Mouse (Mus musculus): Measurements from ENCODE around the gene Hoxb6. TPM values are rescaled to one million over a fixed set of nuclear protein-coding genes. Genes with fewer than 3 reads are reported as not detected.
A peak's percentile ranks its signal among the peaks of the same experiment; 100 is the strongest.

The Hoxb6 gene
- total and polyA plus RNA-seq, 2 experiments, result 0.15 TPM; not detected in 1

DNA sequence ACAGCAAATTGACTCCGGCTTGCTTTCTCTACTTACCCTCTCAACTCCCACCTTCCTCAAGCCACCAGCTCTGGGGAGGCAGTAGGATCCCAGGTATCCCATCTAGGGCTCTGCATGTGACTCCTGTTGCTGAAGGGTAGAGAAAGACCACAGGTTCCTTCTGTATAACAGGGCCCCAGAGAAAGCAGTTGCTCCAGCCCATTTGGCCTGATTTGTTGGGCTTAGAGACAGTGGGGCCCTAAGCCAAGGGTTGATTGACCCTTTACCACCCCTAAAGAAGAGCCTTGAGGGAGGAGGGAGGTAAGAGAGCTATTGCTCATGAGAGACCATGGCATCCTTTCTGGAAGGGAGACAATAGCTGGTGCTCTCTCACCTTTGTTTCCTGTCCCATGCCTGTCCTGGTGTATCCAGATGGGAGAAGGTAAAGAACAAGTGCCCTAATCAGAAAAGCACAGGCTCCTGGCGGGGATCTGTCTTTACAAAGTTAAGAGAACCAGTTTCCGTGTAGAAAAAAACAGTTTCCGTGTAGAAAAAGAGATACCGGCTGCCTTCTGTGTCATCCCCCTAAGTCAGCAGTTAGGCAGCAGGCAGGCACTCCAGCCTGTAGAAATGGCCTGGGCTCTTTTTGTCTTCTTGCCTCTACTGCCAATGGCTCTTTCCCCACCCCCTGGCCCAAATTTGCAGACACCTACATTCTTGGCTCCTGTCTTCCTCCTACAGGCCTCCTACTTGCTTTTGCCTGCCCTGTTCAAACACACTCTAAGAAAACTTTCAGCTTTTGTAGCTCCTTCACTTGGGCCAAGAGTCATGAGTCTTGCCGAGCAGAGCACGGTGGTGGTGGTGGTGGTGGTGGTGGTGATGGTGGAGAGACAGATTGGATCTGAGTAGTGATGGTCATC lies 46.9 kb downstream of the Hoxb6 start:
- no peak for DNase-seq (ENCODE audit: extremely low read depth, low read depth, low spot score)
- WGBS, result 25% methylated on average over 7 of the region's 7 CpGs
- Histone ChIP-seq H3K36me3 (ENCODE audit: control insufficient read depth, insufficient read depth, low read length) (no peaks in the 10 kb centered on the region), H3K4me1 (ENCODE audit: control insufficient read depth, insufficient read depth, low read length) (0 out of 2 replicates have a peak, but pooled peaks cover 1% of the 10 kb centered on the region), H3K79me2 (ENCODE audit: control insufficient read depth, insufficient read depth, low read length) (no peaks in the 10 kb centered on the region), H3K4me3 (ENCODE audit: insufficient read depth, low read depth, low read length) (no peak overlapping the region), H3K27ac (replicated peaks; ENCODE audit: insufficient read depth, low read depth, low read length) (peak overlapping the region; percentile 42), H3K9ac (ENCODE audit: low read depth, low read length) (no peak overlapping the region), H3K27me3 (ENCODE audit: control insufficient read depth, insufficient read depth, low read length) (peaks cover 7% of the 10 kb centered on the region)
- no peak for TF ChIP-seq POLR2A (IDR thresholded peaks at IDR 0.05; ENCODE audit: extremely low read depth, insufficient read depth, low read length)
- no peak for TF ChIP-seq CTCF (IDR thresholded peaks at IDR 0.05; ENCODE audit: low read depth, low read length)

DNA sequence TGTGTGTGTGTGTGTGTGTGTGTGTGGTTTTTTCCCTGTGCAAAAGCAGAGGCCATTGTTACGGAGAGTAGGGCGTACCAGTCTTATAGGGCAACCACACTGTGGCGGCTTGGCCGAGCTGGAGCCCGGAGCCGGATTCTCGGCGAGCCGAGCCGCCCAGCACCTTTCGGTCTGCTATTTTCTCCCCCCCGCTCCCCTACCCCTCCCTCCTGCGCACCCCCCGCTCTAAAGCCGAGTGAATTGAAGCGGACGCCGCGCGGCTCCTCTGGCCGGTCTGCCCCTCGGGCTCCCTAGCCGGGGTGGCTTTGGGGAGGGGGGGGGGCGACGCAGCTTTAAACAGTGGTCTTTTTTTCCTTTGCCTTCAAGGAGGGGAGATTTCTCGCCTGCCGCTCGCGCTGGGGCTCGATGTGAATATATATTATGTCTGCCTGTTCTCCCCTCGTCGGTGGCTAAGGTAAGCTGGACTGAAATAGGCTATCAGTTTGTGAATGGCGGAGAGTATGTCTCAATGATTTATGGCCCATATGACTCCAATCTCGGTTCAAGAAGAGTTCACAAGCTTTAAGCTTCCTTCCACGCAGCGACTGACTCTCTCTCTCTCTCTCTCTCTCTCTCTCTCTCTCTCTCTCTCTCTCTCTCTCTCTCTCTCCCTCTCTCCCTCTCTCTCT lies 48.6 kb downstream of the Hoxb6 start:
- Histone ChIP-seq H3K27ac (replicated peaks; ENCODE audit: insufficient read depth, low read depth, low read length) (peak overlapping the region; percentile 64), H3K27me3 (ENCODE audit: control insufficient read depth, insufficient read depth, low read length) (peaks cover 18% of the 10 kb centered on the region), H3K4me3 (ENCODE audit: insufficient read depth, low read depth, low read length) (peak overlapping the region; percentile 49), H3K36me3 (ENCODE audit: control insufficient read depth, insufficient read depth, low read length) (no peaks in the 10 kb centered on the region), H3K9ac (ENCODE audit: low read depth, low read length) (peak overlapping the region; percentile 50), H3K4me1 (ENCODE audit: control insufficient read depth, insufficient read depth, low read length) (no peaks in the 10 kb centered on the region), H3K79me2 (ENCODE audit: control insufficient read depth, insufficient read depth, low read length) (no peaks in the 10 kb centered on the region)
- no peak for DNase-seq (ENCODE audit: extremely low read depth, low read depth, low spot score)
- WGBS, result 6% methylated on average over 36 of the region's 36 CpGs
- TF ChIP-seq CTCF (IDR thresholded peaks at IDR 0.05; ENCODE audit: low read depth, low read length) (no peak), POLR2A (IDR thresholded peaks at IDR 0.05; ENCODE audit: extremely low read depth, insufficient read depth, low read length) (no peak)

DNA sequence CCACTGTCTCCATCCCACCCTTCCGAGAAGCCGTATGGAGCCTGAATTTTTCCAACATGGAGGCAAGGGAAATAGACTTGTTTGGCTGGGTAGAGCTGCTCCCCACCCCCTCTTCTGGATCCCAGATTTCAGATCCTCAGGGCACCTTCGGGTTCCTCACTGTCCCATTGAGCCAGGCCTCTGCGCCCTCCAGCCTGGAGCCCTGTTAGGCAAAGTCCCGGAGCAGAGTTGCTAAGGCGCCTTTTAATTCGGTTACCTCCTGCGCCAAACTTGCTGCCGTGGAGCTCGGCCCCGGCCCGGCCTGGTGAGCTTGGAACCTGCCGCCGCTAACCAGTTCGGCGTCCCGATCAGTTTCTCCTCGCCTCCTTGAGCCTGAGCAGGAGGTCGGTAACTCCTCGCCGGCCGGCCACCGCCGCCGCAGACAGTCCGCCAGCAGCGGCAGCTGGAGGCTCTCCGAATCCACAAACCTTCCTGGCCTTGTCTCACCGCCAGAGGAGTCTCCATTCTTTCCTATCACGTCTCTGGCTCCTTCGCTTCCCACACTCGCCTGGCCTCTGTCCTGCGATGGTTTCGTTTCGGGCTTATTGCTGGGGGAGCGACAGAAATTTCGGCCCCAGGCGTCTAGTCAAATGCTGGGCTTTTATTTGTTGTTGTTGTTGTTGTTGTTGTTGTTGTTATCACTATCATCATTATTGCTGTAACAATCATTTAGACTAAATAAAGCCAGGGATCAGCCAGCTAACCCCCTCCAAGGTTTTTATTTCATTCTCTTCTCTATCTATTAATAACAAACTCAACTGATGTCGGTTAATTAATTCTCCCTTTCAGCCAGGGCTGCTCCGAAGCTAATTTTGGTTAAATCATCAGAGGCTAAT lies 49.7 kb downstream of the Hoxb6 start:
- Histone ChIP-seq H3K79me2 (ENCODE audit: control insufficient read depth, insufficient read depth, low read length) (no peaks in the 10 kb centered on the region), H3K9ac (ENCODE audit: low read depth, low read length) (peak overlapping the region; percentile 70), H3K27me3 (ENCODE audit: control insufficient read depth, insufficient read depth, low read length) (peaks cover 22% of the 10 kb centered on the region), H3K4me3 (ENCODE audit: insufficient read depth, low read depth, low read length) (peak overlapping the region; percentile 56), H3K4me1 (ENCODE audit: control insufficient read depth, insufficient read depth, low read length) (no peaks in the 10 kb centered on the region), H3K36me3 (ENCODE audit: control insufficient read depth, insufficient read depth, low read length) (no peaks in the 10 kb centered on the region), H3K27ac (replicated peaks; ENCODE audit: insufficient read depth, low read depth, low read length) (peak overlapping the region; percentile 71)
- 4% methylated on average over 40 of the region's 40 CpGs for WGBS
- DNase-seq (ENCODE audit: extremely low read depth, low read depth, low spot score), result no peak
- no peak for TF ChIP-seq POLR2A (IDR thresholded peaks at IDR 0.05; ENCODE audit: extremely low read depth, insufficient read depth, low read length)
- no peak for TF ChIP-seq CTCF (IDR thresholded peaks at IDR 0.05; ENCODE audit: low read depth, low read length)

DNA sequence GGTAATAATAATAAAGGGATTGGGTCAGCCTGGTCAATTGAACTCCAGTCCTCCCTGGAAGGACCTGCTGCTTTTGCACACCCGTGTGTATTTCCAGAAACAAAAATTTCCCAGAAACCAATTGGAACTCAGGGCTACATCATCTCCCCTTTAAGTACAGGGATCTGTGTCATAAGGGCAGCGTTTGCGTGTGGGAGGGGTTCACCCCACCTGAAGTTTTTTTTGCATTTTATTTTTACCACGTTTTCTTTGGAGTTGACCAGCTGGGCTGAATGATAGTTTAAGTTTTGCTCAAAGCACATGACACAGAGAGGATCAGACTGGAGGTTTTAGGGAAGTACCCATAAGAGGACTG lies 50.3 kb downstream of the Hoxb6 start:
- Histone ChIP-seq H3K4me1 (ENCODE audit: control insufficient read depth, insufficient read depth, low read length) (no peaks in the 10 kb centered on the region), H3K9ac (ENCODE audit: low read depth, low read length) (no peak overlapping the region; the same call in 1 of the 2 replicates), H3K27me3 (ENCODE audit: control insufficient read depth, insufficient read depth, low read length) (peaks cover 22% of the 10 kb centered on the region), H3K36me3 (ENCODE audit: control insufficient read depth, insufficient read depth, low read length) (no peaks in the 10 kb centered on the region), H3K27ac (replicated peaks; ENCODE audit: insufficient read depth, low read depth, low read length) (no peak overlapping the region), H3K4me3 (ENCODE audit: insufficient read depth, low read depth, low read length) (no peak overlapping the region), H3K79me2 (ENCODE audit: control insufficient read depth, insufficient read depth, low read length) (no peaks in the 10 kb centered on the region)
- WGBS, result 6% methylated on average over 4 of the region's 4 CpGs
- no peak for DNase-seq (ENCODE audit: extremely low read depth, low read depth, low spot score)
- no peak for TF ChIP-seq POLR2A (IDR thresholded peaks at IDR 0.05; ENCODE audit: extremely low read depth, insufficient read depth, low read length)
- no peak for TF ChIP-seq CTCF (IDR thresholded peaks at IDR 0.05; ENCODE audit: low read depth, low read length)

DNA sequence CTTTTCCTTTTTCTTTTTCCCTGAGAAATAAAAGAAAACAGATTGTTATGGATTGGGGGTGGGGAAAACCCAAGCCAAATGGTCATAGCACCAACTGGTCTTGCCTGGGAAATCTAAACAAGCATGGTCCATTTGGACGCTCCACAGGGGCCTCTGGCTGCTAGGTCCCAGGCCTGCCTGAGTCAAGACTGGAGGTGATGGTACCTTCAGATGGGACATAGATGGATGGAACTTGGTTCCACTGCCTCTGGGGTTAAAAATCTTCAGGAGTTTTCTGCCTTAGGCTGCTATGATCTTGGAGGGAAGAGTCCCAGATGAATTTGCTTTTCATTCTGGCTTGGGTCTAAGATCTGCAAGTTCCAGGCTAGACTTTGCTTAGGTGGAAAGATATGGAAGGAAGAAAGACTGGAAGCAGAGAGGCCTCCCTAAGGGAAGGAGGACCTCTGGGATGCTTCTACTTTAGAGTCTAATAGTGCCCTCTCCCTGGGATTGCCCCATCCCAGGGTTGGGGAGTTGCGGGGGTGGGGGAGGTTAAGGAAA lies 51.0 kb downstream of the Hoxb6 start:
- no peak overlapping the region for H3K27ac ChIP-seq (replicated peaks; ENCODE audit: insufficient read depth, low read depth, low read length)
- DNase-seq (ENCODE audit: extremely low read depth, low read depth, low spot score), result no peak
- peaks cover 26% of the 10 kb centered on the region for H3K27me3 ChIP-seq (ENCODE audit: control insufficient read depth, insufficient read depth, low read length)
- H3K9ac ChIP-seq (ENCODE audit: low read depth, low read length), result no peak overlapping the region
- no peak overlapping the region for H3K4me3 ChIP-seq (ENCODE audit: insufficient read depth, low read depth, low read length)
- 37% methylated on average over 2 of the region's 2 CpGs for WGBS
- no peaks in the 10 kb centered on the region for H3K36me3 ChIP-seq (ENCODE audit: control insufficient read depth, insufficient read depth, low read length)
- H3K4me1 ChIP-seq (ENCODE audit: control insufficient read depth, insufficient read depth, low read length), result no peaks in the 10 kb centered on the region
- no peaks in the 10 kb centered on the region for H3K79me2 ChIP-seq (ENCODE audit: control insufficient read depth, insufficient read depth, low read length)
- TF ChIP-seq CTCF (IDR thresholded peaks at IDR 0.05; ENCODE audit: low read depth, low read length) (no peak), POLR2A (IDR thresholded peaks at IDR 0.05; ENCODE audit: extremely low read depth, insufficient read depth, low read length) (no peak)

Data from liver, adult 2 months (tissue).